Mouse (Mus musculus) C2C12 (cell line): ENCODE results near the gene Evl. TPM values are rescaled to one million over a fixed set of nuclear protein-coding genes. Genes with fewer than 3 reads are reported as not detected.
"Not testable (repeated sequence)": the region's sequence is repeated elsewhere in the genome, so short reads cannot be mapped to it uniquely, and the experiment has no call there.

Experiments
- H3K27me3 ChIP-seq: one replicate; pipeline ENCODE4 v1.6.1; 2011; ENCODE audit not compliant: control insufficient read depth, insufficient read depth, insufficient read length
- H3K36me3 ChIP-seq: one replicate; pipeline ENCODE4 v1.6.1; 2011; ENCODE audit not compliant: control insufficient read depth, insufficient read depth
- H3K4me3 ChIP-seq: one replicate; pipeline ENCODE4 v1.5.1; 2011; ENCODE audit warnings: mild to moderate bottlenecking, control low read depth; ENCODE audit not compliant: poor library complexity, insufficient read depth, severe bottlenecking
- H3K79me2 ChIP-seq: one replicate; pipeline ENCODE4 v1.6.1; 2011; ENCODE audit not compliant: control insufficient read depth, insufficient read depth
- H3K79me3 ChIP-seq: one replicate; pipeline ENCODE4 v1.6.1; 2011; ENCODE audit warnings: low read depth, control low read depth
- H3ac ChIP-seq: one replicate; pipeline ENCODE3; 2011; ENCODE audit warnings: low read depth; ENCODE audit not compliant: control insufficient read depth, insufficient read length
- CEBPB ChIP-seq: IDR thresholded peaks from one replicate; pipeline ENCODE4 v1.6.1; 2011; ENCODE audit warnings: low read depth, mild to moderate bottlenecking, control low read depth, moderate library complexity
- CTCF ChIP-seq: IDR thresholded peaks from one replicate; pipeline ENCODE4 v1.5.1; 2011; ENCODE audit not compliant: control insufficient read depth, insufficient read depth, insufficient read length
- FOSL1 ChIP-seq: IDR thresholded peaks from one replicate; pipeline ENCODE4 v1.8.0; 2011; ENCODE audit warnings: mild to moderate bottlenecking, low read length; ENCODE audit not compliant: poor library complexity, insufficient read depth, severe bottlenecking
- MAX ChIP-seq: IDR thresholded peaks from one replicate; pipeline ENCODE4 v1.6.1; 2011; ENCODE audit warnings: mild to moderate bottlenecking, control low read depth
- MYOD1 ChIP-seq: IDR thresholded peaks from one replicate; pipeline ENCODE4 v1.6.1; 2011; ENCODE audit warnings: low read depth; ENCODE audit not compliant: control insufficient read depth, insufficient read length
- MYOG ChIP-seq: IDR thresholded peaks from one replicate; pipeline ENCODE4 v1.6.1; 2011; ENCODE audit not compliant: control insufficient read depth, insufficient read length; ENCODE audit errors: extremely low read depth
- USF1 ChIP-seq: IDR thresholded peaks from one replicate; pipeline ENCODE4 v1.6.1; 2011; ENCODE audit warnings: low read depth, mild to moderate bottlenecking, control low read depth, moderate library complexity
- long read RNA-seq, 2 experiments: library from polyadenylated mRNA; unstranded; transcript quantifications; one replicate each; pipeline ENCODE4 v2.0.0; 2019 to 2020
- polyA plus RNA-seq: library from polyadenylated mRNA; unstranded; fragments of >200 nt; fragmentation: generic; extraction: Trizol; gene quantifications from one replicate; pipeline ENCODE4 v1.2.1, GENCODE M21; 2012; ENCODE audit warnings: missing spikeins

Gene Evl
- polyA plus RNA-seq, result 89.9 TPM
- long read RNA-seq, experiment 1, partial matches to known transcripts, result 1 of 3 reads
- long read RNA-seq, experiment 1, other reads (novel, unspliced or antisense), result 0 of 3 reads
- long read RNA-seq, experiment 2, partial matches to known transcripts, result 0 of 5 reads
- long read RNA-seq, experiment 2, other reads (novel, unspliced or antisense), result 2 of 5 reads

DNA sequence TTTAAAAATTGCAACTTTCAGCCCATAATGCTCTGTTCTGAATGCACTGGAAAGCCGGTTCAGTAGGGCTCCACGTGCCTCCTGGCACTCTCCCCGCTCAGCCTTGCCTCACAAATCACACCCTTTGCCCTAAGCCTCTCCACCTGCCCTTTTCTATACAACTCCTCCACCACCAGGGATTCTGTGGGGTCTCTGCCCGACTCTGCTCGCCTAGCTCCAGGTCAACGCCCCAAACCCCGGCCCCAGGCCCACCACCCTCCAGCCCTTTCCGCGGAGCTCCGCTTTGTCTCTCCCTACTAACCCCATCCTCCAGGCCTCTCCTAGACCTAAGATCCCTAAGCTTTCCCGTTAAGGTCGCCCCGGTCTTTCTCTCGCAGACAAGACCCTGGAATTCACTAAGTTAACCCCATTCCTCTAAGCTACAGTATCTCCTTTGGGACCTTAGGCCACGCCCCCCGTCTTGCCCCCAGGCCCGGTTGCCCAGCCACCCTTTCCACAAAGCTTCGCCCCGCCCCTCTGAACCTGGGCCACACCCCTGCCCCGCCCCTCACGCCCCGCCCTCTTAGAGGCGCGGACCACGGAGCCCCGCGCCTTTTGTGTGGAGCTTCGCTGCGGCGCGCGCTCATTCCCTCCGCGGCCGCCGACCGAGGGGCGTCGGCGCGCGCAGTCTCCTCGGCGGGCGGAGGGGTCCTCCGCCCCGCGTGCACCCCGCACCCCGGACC is at the start of gene Evl:
Gene Evl (plus strand): TSS at position 601 of the 722 bp plus-strand sequence.
- Histone ChIP-seq H3ac (peak within 1 kb of the TSS; percentile 97), H3K27me3 (no peaks in the 10 kb centered on the region), H3K4me3 (peak within 1 kb of the TSS; percentile 65), H3K79me3 (peaks cover 26% of the 10 kb centered on the region), H3K79me2 (peaks cover 42% of the 10 kb centered on the region), H3K36me3 (peaks cover 4% of the 10 kb centered on the region)
- TF ChIP-seq MYOD1, result no peak
- TF ChIP-seq FOSL1, result no peak
- TF ChIP-seq MYOG, result no peak
- TF ChIP-seq CTCF, result no peak
- no peak for TF ChIP-seq MAX
- TF ChIP-seq USF1, result no peak
- TF ChIP-seq CEBPB, result no peak

DNA sequence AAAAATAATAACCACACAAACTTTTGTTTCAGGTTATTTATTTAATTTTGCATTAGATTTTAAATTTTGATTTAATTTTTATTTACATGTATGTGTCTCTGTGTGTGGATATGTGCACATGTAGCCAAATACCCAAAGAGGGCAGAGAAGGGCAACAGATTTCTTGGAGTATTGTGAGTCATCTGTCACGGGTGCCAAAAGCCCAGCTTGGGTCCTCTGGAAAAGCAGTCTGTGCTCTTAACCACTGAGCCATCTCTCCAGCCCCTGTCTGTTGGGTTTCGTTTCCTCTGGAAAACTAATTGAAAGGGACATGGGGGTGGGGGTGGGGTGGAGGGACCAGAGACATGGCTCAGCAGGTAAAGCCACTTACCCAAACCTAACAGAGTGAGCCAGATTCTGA is 48.7 kb upstream of the Evl start:
- no peak overlapping the region for H3K4me3 ChIP-seq
- peaks cover 17% of the 10 kb centered on the region for H3K36me3 ChIP-seq
- no peaks in the 10 kb centered on the region for H3K79me3 ChIP-seq
- H3ac ChIP-seq, result no peak overlapping the region
- TF ChIP-seq CTCF (no peak), USF1 (no peak), CEBPB (no peak), MYOD1 (no peak), MAX (no peak), FOSL1 (no peak), MYOG (no peak)
- no peaks in the 10 kb centered on the region for H3K27me3 ChIP-seq
- no peaks in the 10 kb centered on the region for H3K79me2 ChIP-seq

DNA sequence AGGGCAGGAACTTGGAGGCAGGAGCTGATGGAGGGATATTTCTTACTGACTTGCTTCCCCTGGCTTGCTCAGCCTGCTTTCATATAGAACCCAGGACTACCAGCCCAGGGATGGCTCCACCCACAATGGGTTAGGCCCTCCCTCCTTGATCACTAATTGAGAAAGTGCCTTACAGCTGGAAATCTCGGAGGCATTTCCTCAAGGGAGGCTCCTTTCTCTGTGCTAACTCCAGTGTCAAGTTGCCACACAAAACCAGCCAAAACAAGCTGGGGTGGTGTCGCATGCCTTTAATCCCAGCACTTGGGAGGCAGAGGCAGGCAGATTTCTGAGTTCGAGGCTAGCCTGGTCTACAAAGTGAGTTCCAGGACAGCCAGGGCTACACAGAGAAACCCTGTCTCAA is 47.5 kb upstream of the Evl start:
- not testable (repeated sequence) for H3K27me3 ChIP-seq, H3K79me3 ChIP-seq, H3ac ChIP-seq, H3K4me3 ChIP-seq, H3K79me2 ChIP-seq
- peaks cover 25% of the 10 kb centered on the region for H3K36me3 ChIP-seq

DNA sequence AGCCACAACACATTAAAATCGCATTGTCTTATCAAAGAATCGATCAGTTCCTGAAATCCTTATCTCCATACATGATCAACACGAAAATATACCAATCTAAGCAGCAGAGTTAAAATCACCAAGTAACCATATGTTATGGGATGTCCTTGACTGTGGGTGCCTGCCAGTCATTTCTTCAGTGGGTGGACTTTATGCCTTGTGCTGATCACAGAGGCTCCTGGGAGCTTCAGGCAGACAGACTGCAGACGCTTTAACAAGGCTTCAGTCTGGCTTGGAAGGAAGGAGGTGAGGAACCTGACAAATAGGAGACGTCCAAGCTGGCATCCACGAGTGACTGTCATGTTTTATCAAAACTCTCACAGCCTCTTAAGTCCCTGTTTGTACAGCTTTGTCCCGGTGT is 43.9 kb upstream of the Evl start:
- H3K36me3 ChIP-seq, result peaks cover 42% of the 10 kb centered on the region
- no peak overlapping the region for H3ac ChIP-seq
- H3K79me3 ChIP-seq, result no peaks in the 10 kb centered on the region
- no peaks in the 10 kb centered on the region for H3K79me2 ChIP-seq
- H3K4me3 ChIP-seq, result no peak overlapping the region
- TF ChIP-seq CTCF, result no peak
- no peaks in the 10 kb centered on the region for H3K27me3 ChIP-seq

DNA sequence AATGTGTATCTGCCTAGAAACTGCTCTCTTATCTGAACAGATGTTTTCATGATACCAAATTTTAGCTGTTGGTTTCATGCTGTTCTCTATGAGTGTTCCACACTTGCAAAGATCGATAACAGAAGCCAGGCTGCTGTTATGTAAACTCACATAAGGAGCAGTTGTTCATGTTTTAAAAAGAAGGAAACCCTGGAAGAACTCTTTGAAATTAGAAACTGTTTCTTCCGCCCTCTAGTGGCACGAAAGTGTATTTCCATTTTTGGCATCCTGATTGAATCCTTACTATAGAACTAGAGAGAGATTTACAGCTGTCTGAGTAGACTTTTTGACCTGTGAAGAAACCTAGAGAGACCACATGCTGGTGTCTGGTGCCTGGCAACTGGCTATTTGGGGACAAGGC is 43.5 kb upstream of the Evl start:
- no peaks in the 10 kb centered on the region for H3K27me3 ChIP-seq
- no peak overlapping the region for H3K4me3 ChIP-seq
- no peak for TF ChIP-seq FOSL1
- TF ChIP-seq MYOD1, result no peak
- no peak for TF ChIP-seq USF1
- no peak for TF ChIP-seq MAX
- TF ChIP-seq CEBPB, result no peak
- TF ChIP-seq MYOG, result no peak
- no peak for TF ChIP-seq CTCF
- H3K36me3 ChIP-seq, result peaks cover 46% of the 10 kb centered on the region
- H3ac ChIP-seq, result no peak overlapping the region
- H3K79me2 ChIP-seq, result no peaks in the 10 kb centered on the region
- H3K79me3 ChIP-seq, result no peaks in the 10 kb centered on the region

DNA sequence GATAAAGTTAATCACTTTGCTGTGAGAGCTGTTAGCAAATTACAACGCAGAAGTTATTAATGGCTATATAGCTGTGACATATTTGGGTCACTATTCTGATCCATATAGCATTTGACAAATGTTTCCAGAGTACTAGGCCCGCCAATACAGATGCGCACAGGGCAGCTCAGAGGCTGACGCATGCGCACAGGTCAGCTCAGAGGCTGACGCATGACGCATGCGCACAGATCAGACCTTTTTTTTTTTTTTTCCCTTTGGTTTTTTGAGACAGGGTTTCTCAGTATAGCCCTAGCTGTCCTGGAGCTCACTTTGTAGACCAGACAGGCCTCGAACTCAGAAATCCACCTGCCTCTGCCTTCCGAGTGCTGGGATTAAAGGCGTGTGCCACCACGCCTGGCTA is 39.1 kb upstream of the Evl start:
- Histone ChIP-seq H3K27me3 (no peaks in the 10 kb centered on the region), H3K79me2 (no peaks in the 10 kb centered on the region), H3ac (no peak overlapping the region), H3K4me3 (no peak overlapping the region), H3K36me3 (peaks cover 35% of the 10 kb centered on the region), H3K79me3 (no peaks in the 10 kb centered on the region)
- no peak for TF ChIP-seq CTCF
- TF ChIP-seq FOSL1, result no peak
- TF ChIP-seq MAX, result no peak
- no peak for TF ChIP-seq MYOG
- no peak for TF ChIP-seq CEBPB
- no peak for TF ChIP-seq MYOD1
- no peak for TF ChIP-seq USF1
